Mouse (Mus musculus): ENCODE results near the gene Polr2i. TPM values are rescaled to one million over a fixed set of nuclear protein-coding genes. Genes with fewer than 3 reads are reported as not detected.
A peak's percentile ranks its signal among the peaks of the same experiment; 100 is the strongest.
"Not testable (repeated sequence)": the region's sequence is repeated elsewhere in the genome, so short reads cannot be mapped to it uniquely, and the experiment has no call there.

Polr2i gene
- polyA plus RNA-seq, 1 experiment from 2014 or later: 177 TPM

DNA sequence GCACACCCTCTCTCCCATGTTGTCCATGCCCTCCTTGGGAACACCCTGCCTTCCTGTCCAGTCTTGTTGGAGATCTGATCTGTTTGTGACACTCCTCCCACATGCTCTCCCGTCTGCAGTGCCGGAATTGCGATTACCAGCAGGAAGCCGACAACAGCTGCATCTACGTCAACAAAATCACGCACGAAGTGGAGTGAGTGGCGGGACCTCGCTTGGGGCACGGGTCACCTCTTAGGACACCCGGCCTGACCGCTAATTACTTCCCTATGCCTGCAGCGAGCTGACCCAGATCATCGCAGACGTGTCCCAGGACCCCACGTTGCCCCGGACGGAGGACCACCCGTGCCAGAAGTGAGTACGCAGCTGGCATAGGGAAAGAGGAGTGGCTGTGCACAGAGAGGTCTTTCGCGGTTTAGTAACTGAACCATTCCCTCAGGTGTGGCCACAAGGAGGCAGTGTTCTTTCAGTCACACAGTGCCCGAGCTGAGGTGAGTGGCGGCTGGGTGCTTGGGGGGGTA is 942 bp downstream of the Polr2i start:
- no peaks in the 10 kb centered on the region for H3K27me3 ChIP-seq (ENCODE audit: control insufficient read depth, insufficient read depth, low read length)
- peaks cover 8% of the 10 kb centered on the region for H3K36me3 ChIP-seq (ENCODE audit: control insufficient read depth, insufficient read depth, low read length)
- peak; percentile 26; the same call in 1 of the 2 replicates for ATAC-seq (ENCODE audit: insufficient number of reproducible peaks, insufficient read depth, low FRiP score, low read depth)
- H3K4me2 ChIP-seq (replicated peaks; ENCODE audit: low read depth, low read length): peak overlapping the region; percentile 86
- no peaks in the 10 kb centered on the region for H3K9me3 ChIP-seq (ENCODE audit: control insufficient read depth, low read depth, low read length)
- H3K4me3 ChIP-seq (ENCODE audit: low read depth, low read length): peak overlapping the region; percentile 49
- WGBS: 4% methylated on average over 24 of the region's 24 CpGs
- peaks cover 14% of the 10 kb centered on the region; the same call in 1 of the 2 replicates for H3K4me1 ChIP-seq (ENCODE audit: control insufficient read depth, insufficient read depth, low read length)
- H3K27ac ChIP-seq (ENCODE audit: low read length): peak overlapping the region; percentile 87
- H3K9ac ChIP-seq (replicated peaks; ENCODE audit: low read depth, low read length): peak overlapping the region; percentile 61

DNA sequence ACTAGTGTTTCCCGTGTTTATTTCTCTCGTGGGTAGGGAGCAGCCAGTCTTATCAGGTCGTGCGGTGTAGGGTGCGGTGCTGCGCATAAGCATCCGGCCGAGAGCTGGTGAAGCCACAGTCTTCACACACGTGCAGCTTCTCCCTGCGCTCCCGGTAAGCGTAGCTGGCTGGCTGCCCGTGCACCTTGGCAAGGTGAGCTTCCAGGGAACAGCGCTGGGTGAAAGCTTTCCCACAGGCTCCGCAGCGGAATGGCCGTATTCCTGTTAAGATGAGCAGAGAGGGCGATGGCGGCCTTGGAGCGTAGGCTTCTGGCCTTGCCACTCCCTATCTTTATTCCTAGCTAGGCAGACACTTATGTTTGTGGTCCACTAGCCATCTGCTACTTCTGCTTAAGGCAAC is 1.6 kb downstream of the Polr2i start:
- Histone ChIP-seq H3K4me2 (replicated peaks; ENCODE audit: low read depth, low read length) (peak overlapping the region; percentile 86; the same call in 1 of the 2 replicates), H3K36me3 (ENCODE audit: control insufficient read depth, insufficient read depth, low read length) (peaks cover 8% of the 10 kb centered on the region; the same call in 1 of the 2 replicates), H3K9ac (replicated peaks; ENCODE audit: low read depth, low read length) (no peak overlapping the region), H3K4me1 (ENCODE audit: control insufficient read depth, insufficient read depth, low read length) (peaks cover 14% of the 10 kb centered on the region; the same call in 1 of the 2 replicates), H3K27ac (ENCODE audit: low read length) (no peak overlapping the region), H3K27me3 (ENCODE audit: control insufficient read depth, insufficient read depth, low read length) (no peaks in the 10 kb centered on the region), H3K9me3 (ENCODE audit: control insufficient read depth, low read depth, low read length) (no peaks in the 10 kb centered on the region), H3K4me3 (ENCODE audit: low read depth, low read length) (no peak overlapping the region)
- no peak for ATAC-seq (ENCODE audit: insufficient number of reproducible peaks, insufficient read depth, low FRiP score, low read depth)
- WGBS: 89% methylated on average over 20 of the region's 20 CpGs

DNA sequence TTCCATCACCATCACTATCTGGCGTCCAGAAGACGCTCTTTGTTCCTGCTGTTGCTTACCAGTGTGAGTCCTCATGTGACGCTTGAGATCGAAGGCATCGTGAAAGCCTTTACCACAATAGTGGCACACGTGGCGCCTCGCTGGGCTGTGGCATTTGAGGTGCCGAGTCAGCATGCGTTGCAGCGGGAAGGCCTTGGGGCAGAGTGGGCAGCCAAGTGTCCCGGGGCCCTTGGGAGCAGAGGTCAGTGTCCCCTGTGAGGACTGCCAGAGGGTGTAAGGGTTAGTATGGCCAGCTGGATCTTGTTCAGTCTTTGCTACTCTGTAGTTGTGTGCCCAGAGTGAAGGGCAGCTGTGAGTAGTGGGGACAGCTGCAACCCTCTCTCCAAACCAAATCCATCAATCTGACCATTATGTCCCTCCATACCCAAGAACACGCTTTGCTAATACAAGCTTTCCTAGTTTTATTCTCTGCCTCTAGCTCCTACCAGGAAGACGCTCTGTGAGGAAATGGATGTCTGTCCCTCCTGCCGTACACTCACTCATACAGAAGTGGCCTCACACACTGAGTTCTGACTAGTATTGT is 2.6 kb downstream of the Polr2i start:
- peaks cover 8% of the 10 kb centered on the region; the same call in 1 of the 2 replicates for H3K36me3 ChIP-seq (ENCODE audit: control insufficient read depth, insufficient read depth, low read length)
- H3K4me2 ChIP-seq (replicated peaks; ENCODE audit: low read depth, low read length): no peak overlapping the region
- H3K4me1 ChIP-seq (ENCODE audit: control insufficient read depth, insufficient read depth, low read length): peaks cover 14% of the 10 kb centered on the region; the same call in 1 of the 2 replicates
- H3K27me3 ChIP-seq (ENCODE audit: control insufficient read depth, insufficient read depth, low read length): no peaks in the 10 kb centered on the region
- ATAC-seq (ENCODE audit: insufficient number of reproducible peaks, insufficient read depth, low FRiP score, low read depth): no peak
- no peak overlapping the region for H3K9ac ChIP-seq (replicated peaks; ENCODE audit: low read depth, low read length)
- H3K4me3 ChIP-seq (ENCODE audit: low read depth, low read length): no peak overlapping the region
- H3K27ac ChIP-seq (ENCODE audit: low read length): no peak overlapping the region
- H3K9me3 ChIP-seq (ENCODE audit: control insufficient read depth, low read depth, low read length): no peaks in the 10 kb centered on the region
- 94% methylated on average over 15 of the region's 15 CpGs for WGBS

DNA sequence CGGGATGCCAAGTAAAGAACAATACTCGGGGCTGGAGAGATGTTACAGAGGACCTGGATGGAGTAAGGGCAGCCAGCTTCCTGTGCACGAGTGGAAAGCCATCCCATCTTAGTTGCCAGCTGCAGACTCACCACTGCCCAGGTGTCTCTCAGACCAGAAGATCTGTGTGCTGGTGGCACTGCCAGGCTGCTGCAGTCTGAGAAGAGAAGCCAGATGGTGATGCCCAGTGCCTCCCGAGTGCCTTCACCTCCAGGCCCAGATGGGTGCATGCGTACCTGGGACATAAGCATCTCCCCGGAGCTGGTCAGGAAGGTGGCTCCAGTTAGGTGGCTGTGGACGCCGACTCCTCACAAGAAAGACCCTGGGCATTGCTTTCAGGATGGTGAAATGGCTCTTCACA is 3.3 kb downstream of the Polr2i start:
- WGBS: 88% methylated on average over 8 of the region's 8 CpGs
- ATAC-seq (ENCODE audit: insufficient number of reproducible peaks, insufficient read depth, low FRiP score, low read depth): no peak
- H3K4me2 ChIP-seq (replicated peaks; ENCODE audit: low read depth, low read length): no peak overlapping the region
- H3K36me3 ChIP-seq (ENCODE audit: control insufficient read depth, insufficient read depth, low read length): peaks cover 6% of the 10 kb centered on the region
- no peak overlapping the region for H3K9ac ChIP-seq (replicated peaks; ENCODE audit: low read depth, low read length)
- H3K27me3 ChIP-seq (ENCODE audit: control insufficient read depth, insufficient read depth, low read length): no peaks in the 10 kb centered on the region
- no peaks in the 10 kb centered on the region for H3K9me3 ChIP-seq (ENCODE audit: control insufficient read depth, low read depth, low read length)
- H3K27ac ChIP-seq (ENCODE audit: low read length): no peak overlapping the region
- peaks cover 14% of the 10 kb centered on the region; the same call in 1 of the 2 replicates for H3K4me1 ChIP-seq (ENCODE audit: control insufficient read depth, insufficient read depth, low read length)
- H3K4me3 ChIP-seq (ENCODE audit: low read depth, low read length): no peak overlapping the region

DNA sequence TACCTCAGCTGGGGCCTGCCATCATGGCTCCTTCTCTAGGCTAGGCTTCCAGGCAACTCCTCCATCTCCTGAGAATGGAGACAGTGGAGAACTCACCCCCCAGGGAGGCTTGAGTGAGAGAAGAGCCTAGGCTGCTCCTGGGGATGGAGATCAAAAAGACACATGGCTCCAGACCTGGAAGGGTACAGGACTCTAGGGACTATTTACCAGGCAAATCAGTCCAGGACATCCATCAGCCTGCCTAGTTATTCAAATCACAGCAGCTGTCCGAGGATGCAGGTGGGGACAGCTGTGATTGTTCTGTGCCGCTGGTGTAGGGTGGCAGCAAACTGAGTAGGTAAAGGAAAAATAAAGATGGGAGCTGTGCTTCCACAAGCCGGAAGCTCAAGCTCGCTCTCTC is 3.9 kb downstream of the Polr2i start, which contains the start of gene Ovol3:
Ovol3 (minus strand) TSS at position 101 of the 400 bp plus-strand sequence.
- Histone ChIP-seq H3K36me3 (ENCODE audit: control insufficient read depth, insufficient read depth, low read length) (peaks cover 10% of the 10 kb centered on the region), H3K9me3 (ENCODE audit: control insufficient read depth, low read depth, low read length) (no peaks in the 10 kb centered on the region), H3K27ac (ENCODE audit: low read length) (no peak within 1 kb of the TSS), H3K4me3 (ENCODE audit: low read depth, low read length) (no peak within 1 kb of the TSS), H3K4me1 (ENCODE audit: control insufficient read depth, insufficient read depth, low read length) (peaks cover 14% of the 10 kb centered on the region; the same call in 1 of the 2 replicates), H3K27me3 (ENCODE audit: control insufficient read depth, insufficient read depth, low read length) (no peaks in the 10 kb centered on the region), H3K4me2 (replicated peaks; ENCODE audit: low read depth, low read length) (no peak within 1 kb of the TSS), H3K9ac (replicated peaks; ENCODE audit: low read depth, low read length) (no peak within 1 kb of the TSS)
- WGBS: 77% methylated on average over 4 of the region's 4 CpGs
- ATAC-seq (ENCODE audit: insufficient number of reproducible peaks, insufficient read depth, low FRiP score, low read depth): no peak

DNA sequence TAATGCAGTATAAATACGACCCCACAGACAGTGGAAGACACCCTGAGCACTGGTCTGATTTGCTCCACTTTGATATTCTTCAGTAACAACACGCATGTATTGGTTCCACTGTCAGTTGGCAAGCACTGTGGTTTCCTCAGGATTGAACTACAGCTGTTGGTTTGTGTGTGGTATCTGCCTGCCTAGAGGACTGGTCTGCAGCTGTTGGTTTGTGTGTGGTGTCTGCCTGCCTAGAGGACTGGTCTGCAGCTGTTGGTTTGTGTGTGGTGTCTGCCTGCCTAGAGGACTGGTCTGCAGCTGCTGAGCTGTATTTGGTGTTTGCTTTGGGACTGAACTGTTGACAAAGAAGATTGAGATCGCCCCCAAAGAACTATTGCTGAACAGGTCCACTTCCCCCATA is 5.6 kb downstream of the Polr2i start:
- not testable (repeated sequence) for H3K27ac ChIP-seq (ENCODE audit: low read length); H3K4me3 ChIP-seq (ENCODE audit: low read depth, low read length); H3K9me3 ChIP-seq (ENCODE audit: control insufficient read depth, low read depth, low read length); H3K4me1 ChIP-seq (ENCODE audit: control insufficient read depth, insufficient read depth, low read length); ATAC-seq (ENCODE audit: insufficient number of reproducible peaks, insufficient read depth, low FRiP score, low read depth); H3K4me2 ChIP-seq (replicated peaks; ENCODE audit: low read depth, low read length); H3K36me3 ChIP-seq (ENCODE audit: control insufficient read depth, insufficient read depth, low read length); H3K27me3 ChIP-seq (ENCODE audit: control insufficient read depth, insufficient read depth, low read length); H3K9ac ChIP-seq (replicated peaks; ENCODE audit: low read depth, low read length)
- 85% methylated on average over 3 of the region's 3 CpGs for WGBS

DNA sequence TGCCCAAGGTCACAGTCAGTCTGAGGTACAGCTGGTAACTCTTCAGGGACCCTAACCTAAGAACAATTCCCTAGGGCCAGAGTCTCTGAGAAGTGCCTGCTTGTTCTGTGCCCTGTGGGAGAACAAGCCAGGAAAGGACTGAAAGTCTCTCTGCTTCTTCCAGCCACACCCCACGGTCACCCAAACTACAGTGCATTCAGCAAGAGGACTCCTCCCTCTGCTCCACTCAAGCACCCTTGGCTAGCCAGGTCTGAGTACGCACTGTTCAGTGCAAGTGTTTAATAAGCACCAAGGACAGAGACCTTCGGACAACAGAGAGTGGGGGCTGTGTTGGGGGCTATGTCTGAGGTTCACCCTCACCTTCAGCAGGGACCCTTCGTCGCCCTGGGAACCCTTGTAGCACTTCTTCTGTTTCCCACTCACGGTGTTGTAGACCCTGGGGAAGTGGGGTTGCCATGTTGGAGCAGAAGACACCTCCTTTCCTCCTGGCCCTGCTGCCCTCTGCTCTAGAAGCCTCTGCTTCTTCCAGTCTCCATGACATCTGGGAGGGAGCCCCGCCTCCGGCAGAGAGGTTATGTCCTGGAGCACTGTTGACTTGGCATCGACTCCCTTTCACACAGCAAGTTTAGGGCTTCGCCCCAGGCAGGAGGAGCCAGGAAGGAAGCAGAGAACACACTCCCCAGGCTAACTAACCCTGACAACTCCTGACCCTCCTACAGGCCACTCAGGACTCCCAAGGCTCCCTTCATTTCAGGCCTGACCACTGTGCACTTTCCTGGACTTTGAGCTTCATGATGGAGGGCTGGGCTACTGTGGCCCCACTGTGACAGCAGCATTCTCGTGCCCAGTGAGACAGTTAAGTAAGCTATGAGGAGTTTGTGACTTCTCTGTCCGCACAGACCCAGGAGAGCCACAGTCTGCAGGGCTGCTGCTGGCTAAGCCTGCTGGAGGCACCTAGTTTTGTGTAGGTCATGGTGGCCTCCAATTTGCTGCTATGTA is 20.5 kb downstream of the Polr2i start:
- no peaks in the 10 kb centered on the region for H3K4me1 ChIP-seq (ENCODE audit: control insufficient read depth, insufficient read depth, low read length)
- no peak overlapping the region for H3K4me3 ChIP-seq (ENCODE audit: low read depth, low read length)
- H3K9me3 ChIP-seq (ENCODE audit: control insufficient read depth, low read depth, low read length): no peaks in the 10 kb centered on the region
- ATAC-seq (ENCODE audit: insufficient number of reproducible peaks, insufficient read depth, low FRiP score, low read depth): no peak; the same call in 1 of the 2 replicates
- H3K9ac ChIP-seq (replicated peaks; ENCODE audit: low read depth, low read length): no peak overlapping the region
- 79% methylated on average over 12 of the region's 12 CpGs for WGBS
- H3K4me2 ChIP-seq (replicated peaks; ENCODE audit: low read depth, low read length): no peak overlapping the region
- H3K36me3 ChIP-seq (ENCODE audit: control insufficient read depth, insufficient read depth, low read length): peaks cover 3% of the 10 kb centered on the region; the same call in 1 of the 2 replicates
- H3K27me3 ChIP-seq (ENCODE audit: control insufficient read depth, insufficient read depth, low read length): no peaks in the 10 kb centered on the region
- no peak overlapping the region for H3K27ac ChIP-seq (ENCODE audit: low read length)

DNA sequence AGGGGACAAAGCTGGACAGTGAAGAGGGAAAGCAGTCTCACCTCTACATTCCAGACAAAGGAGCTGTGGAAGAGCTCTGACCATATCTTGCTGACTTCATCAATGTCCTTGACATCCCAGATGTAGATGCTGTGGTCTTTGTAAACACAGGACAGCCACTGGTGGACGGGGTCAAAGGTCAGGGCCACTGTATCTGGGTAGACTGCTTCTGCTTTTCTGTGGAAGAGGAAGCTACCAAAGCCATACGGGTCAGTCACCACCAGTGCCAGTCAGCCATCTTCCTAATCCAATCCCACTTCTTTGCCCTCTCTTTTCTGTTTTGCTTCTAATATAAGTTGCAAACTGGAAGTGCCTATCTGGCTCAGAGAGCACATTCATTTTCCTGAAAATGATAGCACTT is 33.3 kb downstream of the Polr2i start:
- H3K4me1 ChIP-seq (ENCODE audit: control insufficient read depth, insufficient read depth, low read length): no peaks in the 10 kb centered on the region
- WGBS: 63% methylated on average over 2 of the region's 2 CpGs
- no peak for ATAC-seq (ENCODE audit: insufficient number of reproducible peaks, insufficient read depth, low FRiP score, low read depth)
- no peak overlapping the region for H3K4me3 ChIP-seq (ENCODE audit: low read depth, low read length)
- no peak overlapping the region for H3K9ac ChIP-seq (replicated peaks; ENCODE audit: low read depth, low read length)
- no peak overlapping the region for H3K27ac ChIP-seq (ENCODE audit: low read length)
- H3K4me2 ChIP-seq (replicated peaks; ENCODE audit: low read depth, low read length): no peak overlapping the region
- no peaks in the 10 kb centered on the region for H3K9me3 ChIP-seq (ENCODE audit: control insufficient read depth, low read depth, low read length)
- no peaks in the 10 kb centered on the region; the same call in 1 of the 2 replicates for H3K36me3 ChIP-seq (ENCODE audit: control insufficient read depth, insufficient read depth, low read length)
- H3K27me3 ChIP-seq (ENCODE audit: control insufficient read depth, insufficient read depth, low read length): no peaks in the 10 kb centered on the region
